Mouse (Mus musculus) liver, embryonic 18 days (tissue): ENCODE measurements around the gene Alpl. TPM values are rescaled to one million over a fixed set of nuclear protein-coding genes. Genes with fewer than 3 reads are reported as not detected.

Experiments
- polyA plus RNA-seq: library from polyadenylated mRNA; depleted of rRNA; stranded (reverse); fragments of >200 nt; gene quantifications from 2 replicates; pipeline ENCODE4 v1.2.3, GENCODE M21; 2012; rRNA removed

Gene Alpl
- polyA plus RNA-seq, result 11.1 and 12.8 TPM in 2 replicates

GRCm38 (mm10) chr4:137795611-137796557 is at the start of gene Alpl:
TSS of gene Alpl (minus strand) at chr4:137796384.

Other genes starting within 250 kb of the Alpl start
- gene Ldlrad2, start 221.8 kb downstream of the Alpl start, polyA plus RNA-seq, result not detected in 2 replicates
- gene Usp48, start 202.6 kb downstream of the Alpl start, polyA plus RNA-seq, result 30.5 and 34.2 TPM in 2 replicates
- gene Rap1gap, start 131.7 kb downstream of the Alpl start, polyA plus RNA-seq, result 10.9 and 11.8 TPM in 2 replicates
- gene Ece1, start 65.9 kb upstream of the Alpl start, polyA plus RNA-seq, result 9.7 and 14.0 TPM in 2 replicates
- 14.1 and 19.6 TPM in 2 replicates for gene Eif4g3, start 196.6 kb upstream of the Alpl start, polyA plus RNA-seq